Mouse (Mus musculus) subcutaneous adipose tissue, adult 2 months (tissue): ENCODE measurements around the gene Ly6g5b. TPM values are rescaled to one million over a fixed set of nuclear protein-coding genes. Genes with fewer than 3 reads are reported as not detected.

Experiments used
- polyA plus RNA-seq: library from polyadenylated mRNA; depleted of rRNA; stranded (reverse); fragments of >200 nt; gene quantifications from 2 replicates; pipeline ENCODE4 v1.2.3, GENCODE M21; 2012; ENCODE audit warnings: low replicate concordance; rRNA removed

Gene Ly6g5b
- polyA plus RNA-seq, 1 experiment = 3.2 TPM

Other genes with a start within 250 kb of the Ly6g5b start
- gene Zbtb12, start 235.9 kb downstream of the Ly6g5b start, polyA plus RNA-seq = 7.5 and 24.8 TPM in 2 replicates
- not detected in 2 replicates for gene Gm20547, start 233.4 kb downstream of the Ly6g5b start, polyA plus RNA-seq
- 69.3 and 73.7 TPM in 2 replicates for gene C2, start 217.2 kb downstream of the Ly6g5b start, polyA plus RNA-seq
- gene Ehmt2, start 217.0 kb downstream of the Ly6g5b start, polyA plus RNA-seq = 185 and 311 TPM in 2 replicates
- gene Slc44a4, start 201.0 kb downstream of the Ly6g5b start, polyA plus RNA-seq = 0.10 and 12.1 TPM in 2 replicates
- gene Neu1, start 184.2 kb downstream of the Ly6g5b start, polyA plus RNA-seq = 41.5 and 44.0 TPM in 2 replicates
- gene Hspa1b, start 156.2 kb downstream of the Ly6g5b start, polyA plus RNA-seq = 15.3 and 47.3 TPM in 2 replicates
- gene Gm20481, start 145.5 kb downstream of the Ly6g5b start, polyA plus RNA-seq = not detected in 2 replicates
- gene Hspa1a, start 143.3 kb downstream of the Ly6g5b start, polyA plus RNA-seq = 8.7 and 27.0 TPM in 2 replicates
- gene Hspa1l, start 142.7 kb downstream of the Ly6g5b start, polyA plus RNA-seq = 0.46 and 0.59 TPM in 2 replicates
- gene Lsm2, start 133.6 kb downstream of the Ly6g5b start, polyA plus RNA-seq = 69.2 and 79.0 TPM in 2 replicates
- gene Vars, start 114.4 kb downstream of the Ly6g5b start, polyA plus RNA-seq = 61.9 and 207 TPM in 2 replicates
- gene Vwa7, start 98.8 kb downstream of the Ly6g5b start, polyA plus RNA-seq = 0.39 and 0.62 TPM in 2 replicates
- 0.54 and 1.7 TPM in 2 replicates for gene Sapcd1, start 87.4 kb downstream of the Ly6g5b start, polyA plus RNA-seq
- gene Msh5, start 68.7 kb downstream of the Ly6g5b start, polyA plus RNA-seq = 1.8 TPM in 2 replicates
- gene Clic1, start 65.5 kb downstream of the Ly6g5b start, polyA plus RNA-seq = 87.4 and 180 TPM in 2 replicates
- gene Ddah2, start 56.4 kb downstream of the Ly6g5b start, polyA plus RNA-seq = 59.2 and 121 TPM in 2 replicates
- 0.17 TPM in 1 of 2 replicates, not detected in the other for gene Ly6g6c, start 50.0 kb downstream of the Ly6g5b start, polyA plus RNA-seq
- gene Mpig6b, start 49.2 kb downstream of the Ly6g5b start, polyA plus RNA-seq = 0.09 and 0.21 TPM in 2 replicates
- 0.24 and 4.5 TPM in 2 replicates for gene Ly6g6e, start 38.5 kb downstream of the Ly6g5b start, polyA plus RNA-seq
- gene Ly6g6d, start 37.4 kb downstream of the Ly6g5b start, polyA plus RNA-seq = 2.3 and 5.4 TPM in 2 replicates
- not detected in 2 replicates for gene Ly6g6f, start 29.8 kb downstream of the Ly6g5b start, polyA plus RNA-seq
- 206 and 214 TPM in 2 replicates for gene Abhd16a, start 26.2 kb downstream of the Ly6g5b start, polyA plus RNA-seq
- gene Ly6g5c, start 7.1 kb downstream of the Ly6g5b start, polyA plus RNA-seq = 3.1 TPM in 1 of 2 replicates, not detected in the other
- gene Gpank1, start 6.0 kb upstream of the Ly6g5b start, polyA plus RNA-seq = 12.3 and 16.6 TPM in 2 replicates
- 304 and 310 TPM in 2 replicates for gene Csnk2b, start 6.6 kb upstream of the Ly6g5b start, polyA plus RNA-seq
- gene D17H6S53E, start 10.9 kb upstream of the Ly6g5b start, polyA plus RNA-seq = 6.4 and 11.3 TPM in 2 replicates
- 0.17 TPM in 1 of 2 replicates, not detected in the other for gene Apom, start 16.6 kb upstream of the Ly6g5b start, polyA plus RNA-seq
- gene Bag6, start 19.8 kb upstream of the Ly6g5b start, polyA plus RNA-seq = 178 and 246 TPM in 2 replicates
- 249 and 404 TPM in 2 replicates for gene Prrc2a, start 49.5 kb upstream of the Ly6g5b start, polyA plus RNA-seq
- 1.9 and 5.2 TPM in 2 replicates for gene Aif1, start 60.6 kb upstream of the Ly6g5b start, polyA plus RNA-seq
- gene Lst1, start 73.0 kb upstream of the Ly6g5b start, polyA plus RNA-seq = 23.5 and 60.6 TPM in 2 replicates
- 4.2 and 11.0 TPM in 2 replicates for gene Ltb, start 79.0 kb upstream of the Ly6g5b start, polyA plus RNA-seq
- 2.2 and 3.1 TPM in 2 replicates for gene Tnf, start 86.6 kb upstream of the Ly6g5b start, polyA plus RNA-seq
- gene Lta, start 89.9 kb upstream of the Ly6g5b start, polyA plus RNA-seq = 0.16 and 0.69 TPM in 2 replicates
- gene Gm16181, start 105.4 kb upstream of the Ly6g5b start, polyA plus RNA-seq = 0.64 and 4.9 TPM in 2 replicates
- 7.5 and 9.8 TPM in 2 replicates for gene Atp6v1g2, start 118.2 kb upstream of the Ly6g5b start, polyA plus RNA-seq
- gene Nfkbil1, start 120.4 kb upstream of the Ly6g5b start, polyA plus RNA-seq = 14.3 and 18.2 TPM in 2 replicates
- gene Ddx39b, start 126.3 kb upstream of the Ly6g5b start, polyA plus RNA-seq = 285 and 496 TPM in 2 replicates
- 1,137 and 2,644 TPM in 2 replicates for gene H2-D1, start 147.3 kb upstream of the Ly6g5b start, polyA plus RNA-seq
- gene H2-Q1, start 205.0 kb upstream of the Ly6g5b start, polyA plus RNA-seq = not detected in 2 replicates
- 2.4 TPM in 1 of 2 replicates, not detected in the other for gene H2-Q2, start 226.8 kb upstream of the Ly6g5b start, polyA plus RNA-seq